Mouse (Mus musculus) hematopoietic multipotent progenitor cell, adult 10-12 weeks (in vitro differentiated cells): ENCODE data around the gene Dsp. TPM values are rescaled to one million over a fixed set of nuclear protein-coding genes. Genes with fewer than 3 reads are reported as not detected.

Experiments
- polyA plus RNA-seq: library from polyadenylated mRNA; stranded (reverse); fragments of >175 nt; gene quantifications from 2 replicates; pipeline ENCODE4 v1.2.3, GENCODE M21; 2012; ENCODE audit warnings: low replicate concordance

Dsp gene
- 0.13 and 0.16 TPM in 2 replicates for polyA plus RNA-seq

GRCm38 (mm10) chr13:38151069-38151588 lies at the start of gene Dsp:
TSS of gene Dsp (plus strand) at chr13:38151294.

GRCm38 (mm10) chr13:38204702-38205482 lies 53.8 kb downstream of the Dsp start, which contains the start of gene Snrnp48:
TSS of gene Snrnp48 (plus strand) at chr13:38204938.

Other genes starting within 250 kb of the Dsp start
- gene Ssr1, start 157.1 kb upstream of the Dsp start, polyA plus RNA-seq: 27.9 and 28.3 TPM in 2 replicates
- gene Riok1, start 114.3 kb upstream of the Dsp start, polyA plus RNA-seq: 18.7 and 28.5 TPM in 2 replicates
- gene Cage1, start 114.2 kb upstream of the Dsp start, polyA plus RNA-seq: 0.41 and 0.52 TPM in 2 replicates
- 59.9 and 60.5 TPM in 2 replicates for gene Snrnp48, start 53.6 kb downstream of the Dsp start, polyA plus RNA-seq
- gene Bmp6, start 193.8 kb downstream of the Dsp start, polyA plus RNA-seq: 2.9 and 3.6 TPM in 2 replicates